Mouse (Mus musculus) thymus, postnatal 10 days (tissue): Measurements from ENCODE around the gene Bcor.
A peak's percentile ranks its signal among the peaks of the same experiment; 100 is the strongest.

Experiments used
- DNase-seq, 2 experiments: peaks; one replicate each; pipeline ENCODE4 v3.0.0; 2021; ENCODE audit warnings: low spot score in 2 of 2

The Bcor gene

DNA sequence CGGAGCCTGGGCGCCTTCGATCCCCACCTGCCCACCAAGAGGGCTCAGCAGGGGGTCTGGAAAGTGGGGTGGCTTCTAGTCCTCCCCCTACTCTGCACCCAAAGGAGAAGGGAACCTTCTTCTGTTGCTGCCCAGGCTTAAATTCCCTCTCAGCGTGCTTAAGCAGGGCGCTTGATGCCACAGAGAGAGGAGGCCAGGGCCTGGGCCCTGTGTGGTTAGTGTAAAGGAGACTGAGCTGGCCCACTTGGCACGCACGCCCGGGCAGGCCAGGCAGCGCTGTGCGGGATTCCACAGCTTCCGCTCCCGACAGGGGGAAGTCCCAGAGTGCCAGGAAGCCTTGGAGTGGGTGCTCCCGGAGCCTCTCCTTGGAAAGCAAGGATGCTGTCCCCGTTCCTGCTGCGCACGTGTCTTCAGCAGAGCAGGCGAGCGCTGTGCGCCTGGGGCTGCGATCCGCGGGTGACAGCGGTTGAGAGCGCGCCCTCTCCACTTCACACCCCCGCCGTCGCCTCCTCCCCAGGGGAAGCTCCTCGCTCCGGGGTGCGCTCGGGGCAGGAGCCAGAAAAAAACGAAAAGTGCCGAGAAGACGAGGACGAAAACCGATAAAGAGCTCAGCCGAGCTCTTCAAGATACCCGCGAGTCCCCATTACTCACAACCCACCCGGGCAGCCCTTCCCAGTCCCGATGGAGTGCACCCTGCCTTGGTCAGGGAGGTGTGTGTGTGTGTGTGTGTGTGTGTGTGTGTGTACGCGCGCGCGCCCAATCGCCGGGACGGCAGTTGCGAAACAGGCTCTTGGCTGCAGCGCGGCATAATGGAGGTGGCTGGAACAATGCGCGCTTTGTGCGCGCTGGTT lies 153.9 kb downstream of the Bcor start:
- peak; percentile 28 to 33 for DNase-seq

DNA sequence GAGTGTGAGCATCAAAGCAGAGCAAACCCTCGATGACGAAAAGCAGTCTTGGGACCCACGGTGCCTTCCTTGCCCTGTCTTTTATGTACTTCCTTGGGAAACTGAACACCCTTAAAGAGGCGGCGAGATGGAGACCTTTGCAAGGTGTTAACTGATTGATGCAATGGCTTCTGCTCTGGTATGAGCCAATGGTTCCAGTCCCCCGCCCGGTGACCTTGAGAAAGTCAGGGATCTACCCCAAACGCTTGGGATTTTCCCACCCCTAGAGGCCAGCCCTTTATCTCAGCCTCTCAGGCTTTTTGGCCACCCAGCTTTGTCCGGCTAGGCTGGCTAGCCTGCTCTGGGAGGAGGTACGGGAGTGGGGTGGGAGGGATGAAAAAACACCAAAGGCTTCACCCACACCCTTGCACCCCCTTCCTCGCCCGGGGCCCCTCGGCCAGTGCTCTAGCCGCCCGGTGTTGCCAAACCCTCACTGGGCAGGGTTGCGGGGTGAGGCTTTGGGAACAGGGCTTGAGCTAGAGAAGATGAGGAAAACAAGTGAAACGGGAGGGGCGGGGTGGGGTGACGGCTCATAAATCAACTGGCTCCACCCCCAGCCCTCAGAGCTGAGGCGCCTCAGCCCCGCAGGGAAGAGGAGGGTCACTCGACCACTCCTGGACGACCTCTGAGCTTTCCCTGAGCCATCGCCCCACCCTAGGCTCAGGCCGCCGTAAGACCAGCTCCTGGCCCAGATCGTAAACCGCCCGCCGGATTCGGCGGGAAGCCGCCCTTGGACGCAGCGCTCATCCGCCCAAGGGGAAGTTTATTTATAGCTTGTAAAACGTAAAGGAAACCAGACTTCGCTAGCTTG lies 154.7 kb downstream of the Bcor start:
- DNase-seq = peak; percentile 22 to 26

DNA sequence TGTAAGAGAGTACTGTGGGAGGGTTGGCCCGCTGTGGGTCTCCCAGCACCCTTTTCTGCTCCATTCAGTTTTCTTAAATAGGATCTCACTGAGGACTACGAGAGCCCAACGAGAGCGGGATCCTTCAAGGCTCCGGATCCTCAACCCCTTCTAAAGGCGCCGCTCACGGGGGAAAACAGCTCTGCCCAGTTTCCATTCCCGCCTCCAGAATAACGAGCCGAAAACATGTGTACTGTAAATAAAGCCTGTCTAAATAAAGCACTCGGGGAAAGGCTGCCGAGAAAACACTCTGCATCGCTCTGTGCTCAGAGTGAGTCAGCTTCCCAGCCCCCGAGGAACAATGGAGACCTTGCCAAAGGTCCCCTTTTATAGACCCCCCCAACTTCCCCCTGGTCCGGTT lies 155.7 kb downstream of the Bcor start:
- DNase-seq = no peak

DNA sequence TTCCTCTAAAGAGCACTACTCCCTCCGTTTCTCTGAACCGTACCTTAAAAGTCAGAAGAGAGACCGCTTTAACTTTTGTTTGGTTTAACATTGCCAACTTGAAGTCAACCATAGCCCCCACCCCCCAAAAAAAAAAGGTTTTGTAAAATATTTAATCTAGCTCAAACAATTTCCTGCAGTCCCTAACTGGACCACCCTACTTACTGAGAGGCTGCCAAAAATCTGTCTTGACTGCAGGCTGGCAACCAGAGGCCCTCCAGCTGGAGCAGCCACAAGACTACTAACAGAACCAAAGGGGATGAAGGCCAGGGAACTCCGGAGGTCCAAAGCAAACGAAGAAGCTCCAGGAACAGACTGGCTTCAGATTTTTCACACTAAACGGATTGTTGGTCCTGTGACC lies 156.2 kb downstream of the Bcor start:
- DNase-seq = no peak

DNA sequence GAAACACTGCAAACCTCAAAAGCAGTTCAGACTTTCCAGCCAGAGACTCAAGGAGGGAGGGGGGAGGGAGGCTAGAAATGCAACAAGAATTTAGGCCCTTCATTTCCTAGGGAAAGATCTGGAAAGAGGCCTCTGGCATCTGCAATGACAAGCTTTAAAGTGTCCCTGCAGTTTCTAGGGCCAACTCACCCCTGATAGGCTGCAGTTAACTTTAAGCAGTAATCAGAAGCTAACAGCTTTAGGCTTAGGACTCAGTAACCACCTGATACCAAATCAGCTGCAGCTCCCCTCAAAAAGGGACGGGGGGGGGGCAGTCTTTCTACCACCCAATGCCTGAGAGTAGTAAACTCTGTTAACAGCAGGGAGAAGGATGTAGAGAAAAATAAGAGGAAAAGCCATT lies 156.6 kb downstream of the Bcor start:
- DNase-seq = no peak

DNA sequence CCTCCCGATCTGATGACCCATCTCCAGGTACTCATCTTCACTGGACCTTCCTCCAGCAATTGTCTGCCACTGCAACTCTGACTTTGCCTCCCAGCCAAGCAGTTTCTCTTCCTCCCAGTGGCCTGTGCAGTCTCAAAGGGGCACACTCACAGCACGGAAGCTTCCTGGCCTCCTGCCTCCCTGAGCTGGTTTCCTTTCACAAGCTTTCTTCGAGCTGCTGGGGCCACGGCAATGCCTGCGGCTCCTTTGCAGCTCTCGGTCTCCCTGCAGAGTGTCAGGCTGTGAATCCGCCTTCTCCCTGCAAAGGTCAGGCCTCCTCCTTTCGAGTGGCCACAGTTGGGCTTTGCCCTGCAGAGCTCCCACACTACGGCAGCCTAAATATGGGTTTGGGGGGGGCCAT lies 157.0 kb downstream of the Bcor start:
- peak; percentile 45 to 49 for DNase-seq

DNA sequence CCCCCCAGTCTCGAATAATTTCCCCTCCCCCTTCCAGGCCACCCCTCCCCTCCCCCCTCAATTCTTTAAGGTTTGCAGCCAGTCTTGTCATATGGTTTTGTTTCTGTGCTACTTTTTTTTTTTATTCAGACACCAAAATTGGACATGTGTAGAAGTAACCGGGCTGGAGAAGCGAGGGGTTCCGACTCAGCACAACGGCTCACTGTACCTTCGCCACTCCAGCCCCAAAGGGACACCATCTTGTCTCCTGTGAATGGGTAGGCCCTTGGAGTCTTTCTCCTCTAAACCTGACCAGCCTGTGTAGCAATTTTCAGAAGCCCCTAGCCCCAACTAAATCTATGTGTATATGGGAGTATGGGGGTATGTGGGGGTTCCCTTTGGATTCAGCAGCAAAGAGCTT lies 157.6 kb downstream of the Bcor start:
- DNase-seq = no peak

DNA sequence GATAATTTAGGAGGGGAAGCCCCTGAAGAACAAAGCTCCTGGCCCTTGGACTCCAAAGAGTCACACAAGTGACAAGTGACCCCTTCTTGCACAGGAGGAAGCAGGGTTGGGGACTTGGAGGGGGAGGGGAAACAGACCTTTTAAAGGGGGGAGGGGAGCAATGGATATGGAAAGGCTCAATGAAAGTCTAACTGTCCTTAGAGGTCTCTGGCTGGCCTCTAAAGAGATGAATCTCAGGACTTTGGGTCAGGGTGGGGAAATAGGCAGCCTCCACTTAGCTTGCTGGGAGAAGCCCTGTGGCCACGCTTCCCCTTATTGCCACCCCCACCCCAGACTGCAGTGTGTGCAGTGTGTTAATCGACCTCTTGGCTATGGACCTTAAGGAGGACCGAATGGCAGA lies 158.2 kb downstream of the Bcor start:
- DNase-seq = no peak

DNA sequence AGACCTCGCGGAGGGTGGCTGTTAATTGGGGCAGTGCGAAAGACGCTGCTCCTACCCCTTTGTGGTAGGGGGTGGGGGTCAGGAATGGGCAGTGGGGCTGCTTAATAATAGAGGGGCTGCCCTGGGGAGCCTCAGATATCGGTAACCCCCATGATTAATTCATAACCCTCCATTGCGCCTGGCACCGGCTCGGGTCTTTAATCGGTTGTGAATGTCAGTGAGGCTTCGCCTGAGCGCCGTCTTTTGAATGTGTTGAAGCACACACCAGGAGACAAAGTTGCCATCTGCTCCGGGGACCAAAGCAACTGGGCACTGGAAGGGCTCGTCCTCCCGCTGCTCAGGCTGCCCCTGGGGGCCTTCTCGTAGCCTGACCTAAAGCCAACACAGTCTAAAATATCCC lies 158.8 kb downstream of the Bcor start:
- no peak for DNase-seq

DNA sequence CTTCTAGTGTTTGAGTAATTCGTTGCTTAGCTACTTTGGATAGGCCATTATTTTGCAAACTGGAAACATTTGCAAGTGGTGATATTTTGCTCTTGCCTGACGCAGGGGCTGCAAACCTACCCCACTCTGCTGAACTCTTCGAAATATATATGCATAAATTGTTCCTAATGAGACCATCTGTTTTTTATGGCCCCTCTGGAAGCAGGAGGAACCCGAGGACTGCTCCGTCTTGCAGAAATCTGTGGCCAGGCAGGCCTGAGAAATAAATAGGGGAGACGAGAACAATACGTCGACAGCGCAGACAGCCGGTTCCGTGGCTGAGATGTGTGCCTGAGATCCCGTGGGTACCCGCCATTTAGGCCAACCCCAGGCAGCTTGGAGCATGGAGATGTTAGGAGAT lies 159.5 kb downstream of the Bcor start:
- DNase-seq = no peak

DNA sequence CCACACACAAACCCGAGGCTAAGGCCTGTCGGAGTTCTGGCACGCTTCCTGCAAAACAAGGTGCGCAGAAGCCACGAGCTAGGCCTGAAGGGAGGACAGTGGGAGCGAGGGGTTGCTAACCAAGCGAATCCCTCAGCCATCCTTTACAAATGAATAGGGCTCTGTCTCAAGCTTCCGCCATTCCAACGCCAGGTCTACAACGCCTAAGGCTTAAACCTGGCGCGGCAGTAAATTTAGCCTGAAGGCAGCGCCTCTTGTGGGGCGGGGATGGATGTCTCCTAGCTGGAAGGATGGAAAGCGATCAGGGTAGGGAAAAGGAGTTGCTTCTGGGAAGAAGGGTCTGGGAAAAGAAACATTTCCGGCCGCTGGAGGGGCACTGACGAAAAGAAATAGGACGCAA lies 160.2 kb downstream of the Bcor start:
- no peak for DNase-seq

DNA sequence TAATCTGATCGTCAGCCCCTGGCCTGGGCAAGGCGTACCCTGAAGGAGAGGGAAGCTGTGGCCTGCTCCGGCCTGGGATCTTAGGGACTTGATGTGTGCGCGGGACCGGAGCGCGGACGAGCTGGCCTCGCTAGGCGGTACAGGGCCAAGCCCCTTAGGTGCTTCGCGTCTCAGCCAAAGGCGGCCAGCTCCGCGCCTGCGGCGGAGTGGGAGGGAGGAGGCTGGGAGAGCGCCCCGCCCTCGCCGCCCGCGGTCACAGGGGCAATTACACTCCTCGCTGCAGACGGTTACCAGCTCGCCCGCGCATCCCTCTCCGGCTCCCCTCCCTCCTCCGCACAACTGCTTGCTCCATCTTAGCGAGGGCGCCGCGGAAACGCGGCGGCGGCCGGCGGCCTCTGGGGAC lies 161.2 kb downstream of the Bcor start:
- peak; percentile 63 to 71 for DNase-seq

DNA sequence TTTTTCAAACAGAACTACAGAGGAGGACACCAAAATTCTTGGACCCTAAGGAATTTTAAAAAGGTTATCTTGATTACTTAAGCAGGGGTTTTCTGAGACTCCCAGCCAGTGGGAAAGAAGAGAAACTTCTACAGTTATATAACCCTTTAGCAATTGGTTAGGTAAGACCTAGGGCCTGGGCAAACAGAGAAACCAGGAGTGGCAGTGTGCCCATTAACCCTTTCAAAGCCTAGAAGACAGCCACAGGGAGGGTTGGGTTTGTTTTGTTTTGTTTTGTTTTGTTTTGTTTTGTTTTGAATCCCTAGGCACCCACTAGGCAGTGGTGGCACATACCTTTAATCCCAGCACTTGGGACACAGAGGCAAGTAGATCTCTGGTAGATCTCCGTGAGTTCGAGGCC lies 163.3 kb downstream of the Bcor start:
- no peak for DNase-seq

DNA sequence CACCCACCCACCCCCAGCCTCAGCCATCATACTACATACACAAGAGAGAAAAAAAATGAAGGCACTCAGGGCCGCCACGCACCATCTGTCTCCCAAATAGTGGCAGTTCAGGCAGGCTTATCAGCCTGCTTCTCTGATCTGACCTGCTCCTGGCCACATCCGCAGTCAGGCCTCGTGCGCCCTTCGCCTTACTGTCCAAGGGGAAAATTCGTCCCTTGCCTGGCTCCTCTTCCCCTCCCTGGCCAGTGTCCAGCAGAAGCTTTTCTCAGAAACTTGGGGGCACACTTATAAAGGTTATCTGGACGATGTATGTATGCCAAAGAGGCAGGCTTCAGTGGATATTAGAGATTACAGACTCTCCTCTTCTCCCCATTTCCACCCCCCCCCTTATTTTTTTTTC lies 163.7 kb downstream of the Bcor start:
- DNase-seq = no peak

DNA sequence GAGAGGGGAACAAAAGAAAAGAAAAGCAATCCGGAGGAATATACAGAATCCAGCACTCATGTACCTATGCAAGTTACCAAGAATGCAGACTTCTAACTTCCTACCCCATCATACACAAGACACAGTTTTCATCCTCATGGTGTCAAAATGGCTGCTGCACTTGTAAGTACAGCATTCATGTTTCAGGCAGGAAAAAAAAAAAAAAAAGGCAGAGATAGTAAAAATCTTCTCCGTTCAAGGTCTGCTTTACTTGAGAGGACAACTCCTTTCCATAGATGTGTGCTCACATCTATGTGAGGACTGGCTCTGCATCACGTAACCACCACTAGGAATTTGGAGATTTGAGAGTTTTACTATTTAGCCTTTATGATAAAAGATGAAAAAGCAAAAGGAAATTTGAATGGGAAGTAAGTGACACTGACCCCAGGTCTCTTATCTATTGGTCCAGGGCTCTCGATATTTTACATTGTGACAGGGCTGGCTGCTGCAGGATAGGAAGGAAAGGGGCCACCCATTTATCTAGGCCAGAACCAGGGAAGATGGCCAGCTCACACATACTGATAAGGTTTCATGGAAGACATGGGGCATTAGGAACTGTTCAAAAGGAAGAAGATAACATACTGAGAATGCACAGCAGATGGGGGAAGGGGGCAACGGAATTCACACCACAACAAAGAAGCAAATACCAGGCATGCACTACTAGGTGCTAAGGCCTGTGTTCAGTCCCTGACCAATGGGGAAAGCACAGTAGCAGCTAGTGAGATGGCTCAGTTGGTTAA lies 166.3 kb downstream of the Bcor start:
- no peak for DNase-seq

DNA sequence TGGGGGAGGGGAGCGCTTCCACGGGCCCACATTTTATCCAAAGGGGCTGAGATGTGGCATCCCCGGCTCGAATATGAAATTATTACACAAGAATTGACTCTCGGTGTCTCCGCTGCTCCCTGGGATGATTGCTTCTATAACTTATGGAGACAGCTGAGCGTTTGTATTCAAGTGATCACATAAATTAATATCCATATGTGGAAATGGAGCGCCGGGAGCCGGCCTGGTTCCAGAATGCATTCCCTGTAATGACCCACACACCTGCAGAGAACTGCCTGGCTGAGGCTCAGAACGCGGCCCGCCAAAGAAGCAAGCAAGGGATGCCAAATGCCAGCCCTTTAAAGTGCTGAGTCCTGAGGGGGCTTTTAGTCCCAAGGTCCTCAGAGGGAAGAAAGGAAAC lies 170.7 kb downstream of the Bcor start:
- DNase-seq = no peak

DNA sequence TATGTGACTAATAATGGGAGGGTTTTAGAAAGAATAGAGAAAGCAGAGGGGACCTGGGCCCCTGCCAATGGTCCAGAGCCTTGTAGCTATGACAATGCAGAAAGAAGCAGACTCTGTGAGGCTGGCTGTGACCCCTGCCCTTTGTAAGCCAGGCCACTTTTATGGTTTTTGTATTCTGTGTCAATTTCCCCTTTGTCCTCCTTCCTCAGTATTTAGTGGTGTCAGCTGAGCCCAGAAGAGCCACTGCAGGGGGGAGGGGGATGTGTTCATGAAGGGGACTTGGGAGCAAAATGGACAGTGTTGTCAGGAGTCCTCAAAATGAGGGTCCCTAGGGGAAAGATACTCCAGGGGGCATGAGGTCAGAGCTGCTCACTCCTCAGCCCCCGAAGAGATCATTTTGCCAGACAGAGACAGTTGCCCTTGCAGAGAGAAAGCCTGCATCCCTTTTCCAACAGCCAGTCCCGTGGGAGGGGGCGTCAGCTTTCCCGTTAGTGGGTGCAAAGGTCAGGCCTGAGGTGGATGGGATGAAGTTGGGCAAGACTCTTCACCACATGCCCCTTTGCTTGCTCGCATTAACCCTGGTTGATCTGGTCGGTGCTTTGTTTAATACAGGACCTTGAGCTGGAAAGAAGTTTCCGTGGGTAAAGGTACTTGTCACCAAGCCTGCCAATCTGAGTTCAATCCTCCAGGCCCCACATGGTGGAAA lies 171.8 kb downstream of the Bcor start:
- no peak for DNase-seq

DNA sequence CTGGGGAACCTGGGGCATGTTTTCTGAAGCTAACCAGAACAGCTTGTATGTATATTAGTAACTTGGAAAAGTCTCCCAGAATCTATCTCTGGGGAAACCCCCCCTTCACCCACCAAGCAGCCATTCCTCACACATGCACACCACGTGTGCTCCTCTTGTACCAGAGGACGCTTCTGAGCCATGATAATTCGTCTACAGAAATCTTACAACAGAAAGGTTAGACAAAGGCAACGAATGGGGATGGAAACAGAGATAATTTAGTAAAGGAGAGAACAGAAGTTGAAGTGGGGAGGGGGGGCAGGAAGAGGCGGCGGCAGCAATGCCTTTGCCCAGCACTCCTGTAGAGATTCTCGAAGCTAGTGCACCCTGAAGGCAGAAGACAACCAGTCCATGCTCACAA lies 172.6 kb downstream of the Bcor start:
- DNase-seq = no peak
